Mouse (Mus musculus): ENCODE data around the gene Pex14.

- no peak for TF ChIP-seq CTCF (IDR thresholded peaks at IDR 0.05; ENCODE audit: low read depth, low read length)
- no peak for TF ChIP-seq POLR2A (IDR thresholded peaks at IDR 0.05; ENCODE audit: borderline replicate concordance, low read depth, low read length)
These were observed 127.0 kb downstream of the Pex14 start for GRCm38 (mm10) chr4:148972707-148973106.
